Mouse (Mus musculus): ENCODE measurements around the gene Nfatc2. TPM values are rescaled to one million over a fixed set of nuclear protein-coding genes. Genes with fewer than 3 reads are reported as not detected.

Nfatc2 gene
- polyA plus RNA-seq, 1 experiment = 15.3 TPM

GRCm38 (mm10) chr2:168504431-168505182 is 96.8 kb downstream of the Nfatc2 start:
- Histone ChIP-seq H3K27ac (ENCODE audit: insufficient read depth, low read length) (no peak overlapping the region), H3K4me3 (ENCODE audit: extremely low read depth, insufficient read depth, insufficient read length) (no peak overlapping the region), H3K36me3 (ENCODE audit: control insufficient read depth, insufficient read depth, low read length) (peaks cover 16% of the 10 kb centered on the region), H3K27me3 (ENCODE audit: control insufficient read depth, insufficient read depth, low read length) (no peaks in the 10 kb centered on the region), H3K4me1 (ENCODE audit: control insufficient read depth, insufficient read depth, insufficient read length) (no peaks in the 10 kb centered on the region)
- 81% methylated on average over 27 of the region's 27 CpGs for WGBS
- TF ChIP-seq CTCF (IDR thresholded peaks at IDR 0.05; ENCODE audit: extremely low read depth, insufficient read depth, insufficient read length, insufficient replicate concordance) = no peak
- TF ChIP-seq POLR2A (IDR thresholded peaks at IDR 0.05; ENCODE audit: low read depth, low read length) = no peak
- DNase-seq (ENCODE audit: low read depth in 1 of 2, low spot score in 2 of 2) = no peak

GRCm38 (mm10) chr2:168503735-168504134 is 97.7 kb downstream of the Nfatc2 start:
- WGBS = 84% methylated on average over 6 of the region's 6 CpGs
- Histone ChIP-seq H3K4me3 (ENCODE audit: extremely low read depth, insufficient read depth, insufficient read length) (no peak overlapping the region), H3K4me1 (ENCODE audit: control insufficient read depth, insufficient read depth, insufficient read length) (no peaks in the 10 kb centered on the region), H3K27me3 (ENCODE audit: control insufficient read depth, insufficient read depth, low read length) (no peaks in the 10 kb centered on the region), H3K36me3 (ENCODE audit: control insufficient read depth, insufficient read depth, low read length) (peaks cover 17% of the 10 kb centered on the region), H3K27ac (ENCODE audit: insufficient read depth, low read length) (no peak overlapping the region)
- no peak for TF ChIP-seq CTCF (IDR thresholded peaks at IDR 0.05; ENCODE audit: extremely low read depth, insufficient read depth, insufficient read length, insufficient replicate concordance)
- TF ChIP-seq POLR2A (IDR thresholded peaks at IDR 0.05; ENCODE audit: low read depth, low read length) = no peak
- DNase-seq (ENCODE audit: low read depth in 1 of 2, low spot score in 2 of 2) = no peak

- Histone ChIP-seq H3K27ac (ENCODE audit: insufficient read depth, low read length) (no peak overlapping the region), H3K4me1 (ENCODE audit: control insufficient read depth, insufficient read depth, insufficient read length) (no peaks in the 10 kb centered on the region), H3K4me3 (ENCODE audit: extremely low read depth, insufficient read depth, insufficient read length) (no peak overlapping the region), H3K36me3 (ENCODE audit: control insufficient read depth, insufficient read depth, low read length) (peaks cover 18% of the 10 kb centered on the region), H3K27me3 (ENCODE audit: control insufficient read depth, insufficient read depth, low read length) (no peaks in the 10 kb centered on the region)
- no peak for TF ChIP-seq CTCF (IDR thresholded peaks at IDR 0.05; ENCODE audit: extremely low read depth, insufficient read depth, insufficient read length, insufficient replicate concordance)
- no peak for TF ChIP-seq POLR2A (IDR thresholded peaks at IDR 0.05; ENCODE audit: low read depth, low read length)
- WGBS = 36% methylated on average over 6 of the region's 6 CpGs
- DNase-seq (ENCODE audit: low read depth in 1 of 2, low spot score in 2 of 2) = no peak
Observed at GRCm38 (mm10) chr2:168500750-168501149, 100.7 kb downstream of the Nfatc2 start.

- Histone ChIP-seq H3K27me3 (ENCODE audit: control insufficient read depth, insufficient read depth, low read length) (no peaks in the 10 kb centered on the region), H3K27ac (ENCODE audit: insufficient read depth, low read length) (no peak overlapping the region), H3K4me1 (ENCODE audit: control insufficient read depth, insufficient read depth, insufficient read length) (no peaks in the 10 kb centered on the region), H3K4me3 (ENCODE audit: extremely low read depth, insufficient read depth, insufficient read length) (no peak overlapping the region), H3K36me3 (ENCODE audit: control insufficient read depth, insufficient read depth, low read length) (peaks cover 18% of the 10 kb centered on the region)
- TF ChIP-seq CTCF (IDR thresholded peaks at IDR 0.05; ENCODE audit: extremely low read depth, insufficient read depth, insufficient read length, insufficient replicate concordance) = no peak
- TF ChIP-seq POLR2A (IDR thresholded peaks at IDR 0.05; ENCODE audit: low read depth, low read length) = no peak
- no peak for DNase-seq (ENCODE audit: low read depth in 1 of 2, low spot score in 2 of 2)
- 86% methylated on average over 6 of the region's 6 CpGs for WGBS
Observed at GRCm38 (mm10) chr2:168500244-168500643, 101.2 kb downstream of the Nfatc2 start.

- Histone ChIP-seq H3K4me1 (ENCODE audit: control insufficient read depth, insufficient read depth, insufficient read length) (no peaks in the 10 kb centered on the region), H3K27ac (ENCODE audit: insufficient read depth, low read length) (no peak overlapping the region), H3K36me3 (ENCODE audit: control insufficient read depth, insufficient read depth, low read length) (peaks cover 2% of the 10 kb centered on the region; the same call in 1 of the 2 replicates), H3K4me3 (ENCODE audit: extremely low read depth, insufficient read depth, insufficient read length) (no peak overlapping the region), H3K27me3 (ENCODE audit: control insufficient read depth, insufficient read depth, low read length) (no peaks in the 10 kb centered on the region)
- TF ChIP-seq POLR2A (IDR thresholded peaks at IDR 0.05; ENCODE audit: low read depth, low read length) (no peak), CTCF (IDR thresholded peaks at IDR 0.05; ENCODE audit: extremely low read depth, insufficient read depth, insufficient read length, insufficient replicate concordance) (no peak)
- 79% methylated on average over 7 of the region's 7 CpGs for WGBS
- DNase-seq (ENCODE audit: low read depth in 1 of 2, low spot score in 2 of 2) = no peak
Observed at GRCm38 (mm10) chr2:168491791-168492190, 109.7 kb downstream of the Nfatc2 start.

- TF ChIP-seq POLR2A (IDR thresholded peaks at IDR 0.05; ENCODE audit: low read depth, low read length) = no peak
- DNase-seq (ENCODE audit: low read depth in 1 of 2, low spot score in 2 of 2) = no peak
- no peaks in the 10 kb centered on the region for H3K4me1 ChIP-seq (ENCODE audit: control insufficient read depth, insufficient read depth, insufficient read length)
- H3K27ac ChIP-seq (ENCODE audit: insufficient read depth, low read length) = no peak overlapping the region
- no peaks in the 10 kb centered on the region for H3K27me3 ChIP-seq (ENCODE audit: control insufficient read depth, insufficient read depth, low read length)
- WGBS = 55% methylated on average over 13 of the region's 13 CpGs
- H3K4me3 ChIP-seq (ENCODE audit: extremely low read depth, insufficient read depth, insufficient read length) = no peak overlapping the region
- peaks cover 2% of the 10 kb centered on the region; the same call in 1 of the 2 replicates for H3K36me3 ChIP-seq (ENCODE audit: control insufficient read depth, insufficient read depth, low read length)
Observed at GRCm38 (mm10) chr2:168489953-168490352, 111.5 kb downstream of the Nfatc2 start.

All from spleen, adult 2 months (tissue).